Mouse (Mus musculus) c-Kit-positive CD71-positive TER-119-negative erythroid progenitor cells, embryonic 14.5 days (primary cell): Measurements from ENCODE around the gene Kctd20.
A peak's percentile ranks its signal among the peaks of the same experiment; 100 is the strongest.
"Not testable (repeated sequence)": the region's sequence is repeated elsewhere in the genome, so short reads cannot be mapped to it uniquely, and the experiment has no call there.

ENCODE experiments used
- DNase-seq: peaks from one replicate; pipeline ENCODE4 v3.0.0-alpha.2; 2013; ENCODE audit warnings: low read depth

Gene Kctd20

DNA sequence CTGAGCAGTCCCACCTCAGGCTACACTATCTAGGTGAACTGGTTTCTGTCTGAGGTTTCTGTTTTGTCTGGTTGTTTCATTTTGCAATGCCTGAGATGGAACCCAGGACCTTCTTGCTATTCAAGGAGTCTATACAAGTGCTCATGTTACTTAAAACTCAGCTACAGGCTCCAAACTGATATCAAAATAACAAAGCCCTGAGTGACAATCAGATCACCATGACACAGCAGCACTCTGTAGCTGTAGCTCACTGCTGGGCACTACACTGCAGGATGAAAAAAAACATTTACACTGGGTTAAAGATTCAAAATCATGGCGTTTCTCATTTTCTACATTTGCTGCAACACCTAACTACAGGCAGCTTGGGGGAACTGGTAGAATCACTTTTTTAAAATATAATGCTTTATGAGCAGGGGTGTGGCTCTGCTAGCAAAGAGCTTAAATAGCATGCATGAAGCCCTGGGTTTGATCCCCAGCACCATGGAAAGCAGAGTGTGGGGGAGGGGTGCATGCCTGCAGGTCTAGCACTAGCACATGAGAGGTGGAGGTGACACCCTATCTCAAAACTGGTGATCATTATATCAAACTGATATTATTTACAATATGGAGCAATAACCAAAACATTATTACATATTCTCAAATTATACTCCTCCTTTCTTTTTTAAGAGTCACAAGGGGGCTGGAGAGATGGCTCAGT is 33.1 kb downstream of the Kctd20 start:
- DNase-seq, result no peak

- no peak for DNase-seq
These were observed 35.1 kb downstream of the Kctd20 start for GRCm38 (mm10) chr17:28986833-28987232.

- no peak for DNase-seq
These were observed 36.0 kb downstream of the Kctd20 start for GRCm38 (mm10) chr17:28987713-28988112.

DNA sequence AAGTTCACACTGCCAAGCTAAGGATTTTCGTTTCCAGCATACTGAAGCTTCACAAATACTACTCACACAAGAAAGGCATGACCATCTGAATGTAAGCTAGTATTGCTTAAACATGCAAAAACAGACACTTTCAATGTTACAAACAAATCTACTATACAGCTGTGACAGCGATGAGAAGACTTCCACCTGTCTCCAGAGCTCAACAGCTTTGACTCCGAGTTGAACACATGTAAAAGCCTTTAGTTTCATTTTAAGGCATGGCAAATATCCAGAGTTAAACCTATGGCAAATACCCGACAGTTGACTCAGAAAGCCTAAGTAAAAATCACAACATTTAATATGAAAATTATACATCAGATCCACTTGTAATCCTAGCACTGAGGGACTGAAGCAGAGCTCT is 36.5 kb downstream of the Kctd20 start:
- no peak for DNase-seq

- DNase-seq, result no peak
These were observed 37.2 kb downstream of the Kctd20 start for GRCm38 (mm10) chr17:28988996-28989395.

DNA sequence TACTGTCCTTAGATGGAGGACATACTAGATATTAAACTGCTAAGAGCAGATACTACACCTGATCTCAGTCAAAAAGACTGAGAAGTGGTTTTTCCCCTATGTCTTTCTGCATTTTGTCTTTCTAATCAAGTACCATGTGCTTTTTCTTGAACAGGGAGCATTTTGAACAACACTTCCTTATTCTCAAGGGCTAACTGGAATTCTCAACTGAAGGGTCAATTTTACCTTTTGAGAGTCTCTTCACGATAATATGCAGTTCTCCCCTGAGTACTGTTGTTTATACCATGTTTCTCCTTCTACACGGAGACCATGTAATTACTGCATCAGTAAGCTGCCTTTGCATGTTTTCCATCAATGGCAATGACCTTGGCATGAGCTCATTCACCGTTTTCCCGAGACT is 38.3 kb downstream of the Kctd20 start:
- DNase-seq, result no peak

GRCm38 (mm10) chr17:28991286-28991685 is 39.5 kb downstream of the Kctd20 start:
- DNase-seq, result no peak

GRCm38 (mm10) chr17:28992105-28992504 is 40.4 kb downstream of the Kctd20 start:
- no peak for DNase-seq

DNA sequence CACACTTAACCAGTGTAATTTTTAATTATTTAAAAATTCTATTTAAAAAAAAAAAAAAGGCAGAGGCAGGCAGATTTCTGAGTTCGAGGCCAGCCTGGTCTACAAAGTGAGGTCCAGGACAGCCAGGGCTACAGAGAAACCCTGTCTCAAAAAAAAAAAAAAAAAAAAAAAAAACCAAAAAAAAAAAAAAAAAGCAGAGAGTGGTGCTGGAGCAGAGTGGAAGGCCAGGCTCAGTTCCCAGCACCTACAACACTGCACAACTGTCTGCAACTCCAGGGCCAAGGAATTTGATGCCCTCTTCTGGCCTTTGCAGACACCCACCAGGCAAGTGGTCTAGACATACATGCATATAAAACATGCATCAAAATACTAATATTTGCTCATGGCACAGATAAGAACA is 41.3 kb downstream of the Kctd20 start:
- DNase-seq, result not testable (repeated sequence)

DNA sequence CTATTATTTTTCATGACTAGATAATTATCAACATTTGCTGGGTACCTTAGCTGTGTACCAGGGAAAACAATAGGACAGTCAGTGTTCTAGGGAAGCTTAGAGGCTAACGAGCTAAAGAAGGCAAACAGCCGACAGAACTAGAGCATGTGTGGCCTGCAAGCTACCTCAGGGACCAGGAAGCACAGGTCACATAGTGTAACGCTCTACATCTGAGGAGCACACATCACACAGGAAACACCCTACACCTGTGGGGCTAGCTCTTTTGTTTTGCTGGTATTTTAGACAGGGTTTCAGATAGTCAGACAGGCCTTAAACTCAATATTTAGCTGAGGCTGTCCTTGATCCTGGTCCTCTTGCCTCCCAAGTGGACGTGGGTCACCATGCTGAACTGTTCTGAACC is 42.9 kb downstream of the Kctd20 start:
- DNase-seq, result no peak

GRCm38 (mm10) chr17:29000465-29000864 is 48.7 kb downstream of the Kctd20 start:
- no peak for DNase-seq

GRCm38 (mm10) chr17:29003740-29004139 is 52.0 kb downstream of the Kctd20 start:
- no peak for DNase-seq

DNA sequence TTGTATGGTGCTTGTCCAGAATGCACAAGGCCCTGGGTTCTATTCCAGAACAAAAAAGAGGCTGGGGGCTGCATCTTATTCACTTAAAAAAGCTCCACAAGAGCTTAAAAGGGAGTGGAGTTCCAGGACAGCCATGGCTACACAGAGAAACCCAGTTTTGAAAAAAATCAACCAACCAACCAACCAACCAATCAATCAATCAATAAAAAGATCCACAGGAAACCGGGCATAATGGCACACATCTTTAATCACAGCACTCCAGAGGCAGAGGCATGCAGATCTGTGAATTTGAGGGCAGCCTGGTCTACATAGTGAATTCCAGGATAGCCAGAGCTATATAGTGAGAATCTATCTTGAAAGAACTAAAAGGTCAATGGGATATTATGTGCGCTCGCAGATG is 53.3 kb downstream of the Kctd20 start:
- DNase-seq, result no peak

DNA sequence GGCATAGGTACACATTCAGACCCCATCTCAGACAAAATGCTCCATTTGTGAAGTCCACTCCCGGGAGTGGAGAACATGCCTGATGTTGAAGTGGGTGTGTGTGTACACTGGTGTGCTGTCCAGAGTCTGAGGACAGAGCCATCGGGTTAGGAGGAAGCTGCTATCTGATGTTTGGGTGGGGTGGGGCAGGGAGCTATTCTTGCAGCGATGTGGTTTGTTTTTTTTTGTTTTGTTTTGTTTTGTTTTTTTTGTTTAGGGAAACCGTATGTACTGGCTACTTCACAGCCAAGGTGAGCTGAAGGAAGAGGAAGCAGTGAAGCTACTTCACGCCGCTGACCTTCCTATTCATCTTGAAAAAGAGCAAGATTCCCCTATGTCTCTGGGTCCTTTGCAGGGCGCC is 55.1 kb downstream of the Kctd20 start:
- peak; percentile 43 for DNase-seq

DNA sequence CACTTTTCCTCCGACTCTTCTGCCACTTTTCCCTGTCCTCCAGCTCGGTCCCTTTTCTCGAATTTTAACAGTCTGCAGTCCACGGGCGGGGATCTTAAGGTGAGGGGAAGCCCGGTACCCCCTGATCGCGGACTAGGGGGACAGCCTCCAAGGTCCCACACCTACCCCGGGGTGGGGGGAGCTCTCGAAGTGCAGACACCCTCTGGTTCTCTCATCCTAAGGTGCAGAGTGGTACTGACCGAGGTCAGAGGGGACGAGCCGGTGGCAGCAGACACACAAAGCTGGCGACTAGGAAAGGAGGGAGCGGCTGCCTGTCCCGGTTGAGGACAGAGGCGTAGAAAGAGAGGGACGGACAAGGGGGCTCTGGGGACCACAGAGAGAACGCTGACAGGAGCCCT is 55.5 kb downstream of the Kctd20 start:
- DNase-seq, result no peak

- peak; percentile 66 for DNase-seq
These were observed 56.0 kb downstream of the Kctd20 start, which contains the start of gene Stk38 for GRCm38 (mm10) chr17:29007641-29008325. Stk38 (minus strand) TSS chr17:29007995.

- no peak for DNase-seq
These were observed 56.5 kb downstream of the Kctd20 start for GRCm38 (mm10) chr17:29008326-29008650.

DNA sequence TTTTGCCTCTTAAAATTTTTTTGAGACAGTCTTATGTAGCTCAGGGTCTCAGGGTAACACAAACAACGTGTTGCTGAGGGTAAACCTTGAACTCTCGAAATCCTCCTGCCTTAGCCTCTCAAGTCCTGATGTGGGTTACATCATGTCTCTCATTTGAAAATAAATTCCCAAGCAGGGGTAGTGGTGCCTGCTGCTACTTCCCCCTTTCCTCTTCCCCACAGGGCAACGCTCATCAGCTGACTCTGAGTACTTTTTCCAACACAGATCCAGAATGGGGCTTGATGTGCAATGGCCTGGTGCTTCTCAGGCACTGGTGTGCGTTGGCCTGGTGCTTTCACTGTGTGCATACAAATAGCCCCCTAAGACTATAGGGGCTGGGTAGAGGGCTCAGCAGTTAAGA is 57.4 kb downstream of the Kctd20 start:
- DNase-seq, result no peak

- no peak for DNase-seq
These were observed 62.5 kb downstream of the Kctd20 start for GRCm38 (mm10) chr17:29014235-29014634.

- DNase-seq, result no peak
These were observed 63.9 kb downstream of the Kctd20 start for GRCm38 (mm10) chr17:29015638-29016037.

DNA sequence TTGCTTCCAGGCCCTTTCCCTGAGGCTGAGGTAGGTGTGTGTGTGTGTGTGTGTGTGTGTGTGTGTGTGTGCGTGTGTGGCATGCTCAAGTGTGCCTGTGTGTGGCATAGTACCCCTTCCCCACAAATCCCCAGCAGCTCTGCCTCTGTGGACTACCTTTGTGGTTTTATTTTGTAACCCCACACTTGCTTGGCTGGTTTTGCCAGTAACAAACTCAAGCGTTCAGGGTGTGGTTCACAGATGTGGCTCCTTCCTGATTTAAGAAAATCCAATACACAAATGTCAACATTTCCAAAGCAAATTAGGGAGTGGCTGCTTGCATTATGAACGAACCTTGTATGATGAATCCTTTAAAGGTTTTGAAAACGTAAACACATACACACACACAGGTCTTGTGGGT is 65.0 kb downstream of the Kctd20 start:
- no peak for DNase-seq

DNA sequence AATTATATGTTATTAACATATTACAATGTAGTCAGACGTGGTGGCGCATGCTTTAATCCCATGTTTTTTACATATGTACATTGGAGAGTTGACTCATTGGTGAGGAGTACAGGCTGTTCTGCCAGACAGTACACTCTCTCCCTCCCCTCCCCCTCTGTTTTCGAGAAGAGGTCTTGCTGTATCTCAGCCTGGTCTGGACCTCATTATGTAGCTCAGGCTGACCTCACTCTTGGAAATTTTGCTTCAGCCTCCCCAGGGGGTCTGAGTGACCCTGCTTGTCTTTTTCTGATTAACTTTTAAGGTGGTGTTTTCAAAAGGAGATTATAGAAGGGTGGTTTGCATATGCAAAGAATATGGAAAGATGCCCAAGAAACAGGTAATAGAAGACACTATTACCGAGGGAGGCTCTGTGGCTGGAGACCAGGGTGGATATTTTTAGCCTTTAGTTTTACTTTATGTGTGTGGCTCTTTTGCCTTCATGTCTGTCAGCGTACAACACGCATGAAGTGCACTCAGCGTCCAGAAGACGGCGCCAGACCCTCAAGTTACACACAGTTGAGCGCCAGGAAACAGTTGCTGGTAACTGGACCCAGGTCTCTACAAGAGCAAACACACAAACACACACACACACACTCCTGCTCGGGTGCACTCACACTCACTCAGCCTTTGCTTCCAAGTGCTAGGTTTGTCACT is 66.7 kb downstream of the Kctd20 start:
- DNase-seq, result no peak
